Mouse (Mus musculus) spleen, adult 2 months (tissue): Measurements from ENCODE around the gene Smad1.

Experiments used
- CTCF ChIP-seq: fragments of 200-500 bp; IDR thresholded peaks from 2 replicates; pipeline ENCODE4 v1.5.1; 2011; ENCODE audit warnings: mild to moderate bottlenecking, inconsistent platforms; ENCODE audit not compliant: insufficient read depth, insufficient read length, insufficient replicate concordance; ENCODE audit errors: extremely low read depth
- POLR2A ChIP-seq: fragments of 200-500 bp; IDR thresholded peaks from 2 replicates; pipeline ENCODE4 v1.6.1; 2011; ENCODE audit warnings: low read depth, low read length, inconsistent platforms

DNA sequence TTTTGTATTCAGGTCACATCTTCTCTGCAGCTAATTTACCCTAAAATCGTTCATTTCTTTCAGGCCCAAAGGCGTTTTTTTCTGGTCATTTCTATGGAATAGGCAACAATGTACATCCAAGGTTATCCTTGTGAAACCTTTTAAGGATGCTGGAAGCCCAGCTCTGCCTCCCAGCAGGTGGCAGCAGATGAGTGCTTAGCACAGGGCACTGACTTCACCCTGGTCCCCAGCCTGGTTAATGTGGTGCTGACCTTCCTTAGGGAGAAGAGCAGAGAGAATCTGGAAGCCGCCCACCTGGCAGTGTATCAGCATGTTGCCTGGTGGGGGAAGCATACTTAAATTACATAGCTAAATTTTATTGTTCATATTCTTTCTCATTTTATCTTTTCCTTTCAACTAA lies 101.6 kb downstream of the Smad1 start:
- TF ChIP-seq CTCF (peak; percentile 44; the same call in 1 of the 2 replicates), POLR2A (no peak)
